Mouse (Mus musculus) lung, adult 2 months (tissue): Measurements from ENCODE around the gene Gm30191. TPM values are rescaled to one million over a fixed set of nuclear protein-coding genes. Genes with fewer than 3 reads are reported as not detected.
A peak's percentile ranks its signal among the peaks of the same experiment; 100 is the strongest.

Source experiments
- DNase-seq: peaks from one replicate; pipeline ENCODE4 v3.0.0; 2022
- H3K4me1 ChIP-seq: fragments of 200-500 bp; 2 replicates; pipeline ENCODE4 v1.6.1; 2011; ENCODE audit warnings: low read length; ENCODE audit not compliant: control insufficient read depth, insufficient read depth
- H3K4me3 ChIP-seq: fragments of 200-500 bp; replicated peaks from 2 replicates; pipeline ENCODE3; 2011; ENCODE audit warnings: low read depth, mild to moderate bottlenecking, control low read depth, low read length; ENCODE audit errors: extremely low read depth
- CTCF ChIP-seq: fragments of 200-500 bp; IDR thresholded peaks from 2 replicates; pipeline ENCODE4 v1.5.1; 2011; ENCODE audit warnings: mild to moderate bottlenecking, low read length, control low read depth; ENCODE audit not compliant: insufficient read depth
- POLR2A ChIP-seq: fragments of 200-500 bp; IDR thresholded peaks from 2 replicates; pipeline ENCODE4 v1.6.1; 2011; ENCODE audit warnings: low read depth, mild to moderate bottlenecking, control low read depth, low read length, borderline replicate concordance; ENCODE audit errors: extremely low read depth
- WGBS: fragments of 180-500 bp; shearing (Covaris S2); methylation state at CpG from one replicate; pipeline ENCODE4 v1.1.7; 2018; 5-methylcytosine and 5-hydroxymethylcytosine counted together
- polyA plus RNA-seq: library from polyadenylated mRNA; depleted of rRNA; stranded (reverse); fragments of >200 nt; gene quantifications from 2 replicates; pipeline ENCODE4 v1.2.3, GENCODE M21; 2012

Gene Gm30191
- polyA plus RNA-seq, 1 experiment: not detected

GRCm38 (mm10) chr4:134251241-134252130 lies 4.8 kb downstream of the Gm30191 start:
- 2% methylated on average over 91 of the region's 91 CpGs for WGBS
- peak; percentile 27 for DNase-seq
- TF ChIP-seq POLR2A (no peak), CTCF (no peak)
- peaks cover 11% of the 10 kb centered on the region for H3K4me1 ChIP-seq
- H3K4me3 ChIP-seq: peak overlapping the region; percentile 67

DNA sequence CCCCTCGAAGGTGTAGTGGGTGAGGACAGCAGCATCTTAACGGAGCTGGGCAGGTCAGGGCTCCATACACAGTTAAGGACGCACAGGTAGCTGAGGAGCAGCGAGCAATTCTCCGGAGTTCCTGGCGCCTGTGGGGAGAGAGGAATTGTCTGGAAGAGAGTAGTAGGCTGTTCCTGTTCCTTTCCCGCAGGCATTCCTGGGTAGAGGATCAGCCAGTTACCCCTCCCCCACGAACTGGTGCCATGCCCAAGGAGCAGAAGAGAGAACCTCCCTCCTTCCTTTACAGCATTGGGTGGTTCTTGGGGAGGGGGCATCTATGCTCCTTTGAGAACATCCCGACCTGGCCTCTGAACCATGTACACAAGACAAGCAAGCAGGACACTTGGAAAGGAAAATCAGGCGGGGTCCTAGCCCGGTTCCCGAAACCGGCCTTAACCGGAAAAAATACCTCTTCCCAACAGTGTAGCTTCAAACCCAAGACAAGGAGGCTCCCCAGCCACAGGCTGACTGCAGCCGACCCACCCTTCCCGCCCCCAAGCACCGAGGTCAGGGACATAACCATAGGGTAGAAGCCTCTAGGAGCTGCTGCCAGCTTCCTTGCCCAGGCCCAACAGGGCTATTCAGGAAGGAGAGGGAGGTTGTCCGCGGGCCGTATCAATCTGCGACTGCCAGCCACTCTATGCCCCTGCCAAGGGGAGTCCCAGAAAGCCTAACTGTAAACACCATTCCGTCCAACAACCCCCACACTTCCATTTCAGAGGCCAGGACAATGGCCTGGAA lies 5.6 kb downstream of the Gm30191 start:
- DNase-seq: peak; percentile 25
- Histone ChIP-seq H3K4me1 (peaks cover 11% of the 10 kb centered on the region), H3K4me3 (peak overlapping the region; percentile 67)
- 23% methylated on average over 22 of the region's 22 CpGs for WGBS
- TF ChIP-seq POLR2A (peak; percentile 21; the same call in 1 of the 2 replicates), CTCF (no peak)

- peak overlapping the region; percentile 67 for H3K4me3 ChIP-seq
- no peak for TF ChIP-seq CTCF
- TF ChIP-seq POLR2A: peak; percentile 32; the same call in 1 of the 2 replicates
- 33% methylated on average over 15 of the region's 15 CpGs for WGBS
- peaks cover 13% of the 10 kb centered on the region for H3K4me1 ChIP-seq
- no peak for DNase-seq
These were observed 6.4 kb downstream of the Gm30191 start for GRCm38 (mm10) chr4:134252911-134253721.

DNA sequence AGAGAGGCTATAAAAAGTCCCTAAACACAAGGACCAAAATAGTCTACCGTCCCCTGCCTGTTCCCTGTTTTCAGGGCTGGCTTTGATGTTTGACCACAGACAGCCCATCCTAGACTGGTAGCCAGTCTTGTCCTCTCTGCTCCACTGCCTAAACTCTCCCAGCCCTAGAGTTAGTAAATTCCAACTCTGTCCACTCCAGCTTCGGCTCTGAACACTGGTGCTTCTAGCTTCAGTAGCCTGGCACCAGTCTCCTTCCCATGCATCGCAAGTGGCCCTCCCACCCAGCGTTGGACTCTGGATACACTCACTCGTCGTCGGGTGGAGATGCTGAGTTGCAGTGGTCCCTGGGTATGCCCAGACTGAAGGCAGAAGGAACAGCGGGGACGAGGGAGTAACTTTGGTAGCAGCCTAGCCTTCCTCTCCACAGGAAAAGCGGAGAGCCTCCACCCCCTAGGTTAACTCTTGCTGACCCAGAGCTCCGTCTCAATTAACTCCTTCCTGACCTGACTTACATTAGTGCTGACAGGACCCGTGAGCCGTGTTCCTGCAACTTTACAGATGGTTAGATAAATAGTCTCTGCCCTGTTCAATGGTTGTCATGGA lies 7.1 kb downstream of the Gm30191 start, which contains the start of gene Grrp1:
TSS of gene Grrp1 (minus strand) at position 385 of the 603 bp plus-strand sequence.
- peaks cover 15% of the 10 kb centered on the region for H3K4me1 ChIP-seq
- no peak for DNase-seq
- peak within 1 kb of the TSS; percentile 67 for H3K4me3 ChIP-seq
- TF ChIP-seq POLR2A (peak; percentile 97; the same call in 1 of the 2 replicates), CTCF (no peak)
- 6% methylated on average over 13 of the region's 13 CpGs for WGBS

DNA sequence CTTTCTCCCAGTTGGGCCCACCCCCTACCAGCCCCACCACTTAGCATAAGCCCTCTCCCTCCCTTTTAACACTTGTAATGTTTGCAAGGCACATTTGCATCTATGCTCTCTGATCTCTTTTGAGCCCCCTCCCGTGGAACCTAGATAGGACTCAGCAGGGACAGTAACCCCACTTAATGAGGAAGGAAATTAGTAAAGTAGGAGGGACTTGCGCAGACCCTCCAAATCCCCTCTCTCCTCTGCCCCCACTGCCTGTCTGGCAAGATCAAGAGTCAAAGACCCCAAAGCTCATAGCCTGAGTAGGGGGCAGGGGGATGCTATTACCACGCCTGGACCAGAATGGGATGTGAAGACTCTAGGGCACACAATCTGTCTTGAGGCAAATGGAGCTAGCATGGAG lies 8.1 kb downstream of the Gm30191 start:
- TF ChIP-seq CTCF (no peak), POLR2A (no peak)
- DNase-seq: no peak
- Histone ChIP-seq H3K4me1 (peaks cover 10% of the 10 kb centered on the region), H3K4me3 (no peak overlapping the region)
- 66% methylated on average over 3 of the region's 3 CpGs for WGBS

DNA sequence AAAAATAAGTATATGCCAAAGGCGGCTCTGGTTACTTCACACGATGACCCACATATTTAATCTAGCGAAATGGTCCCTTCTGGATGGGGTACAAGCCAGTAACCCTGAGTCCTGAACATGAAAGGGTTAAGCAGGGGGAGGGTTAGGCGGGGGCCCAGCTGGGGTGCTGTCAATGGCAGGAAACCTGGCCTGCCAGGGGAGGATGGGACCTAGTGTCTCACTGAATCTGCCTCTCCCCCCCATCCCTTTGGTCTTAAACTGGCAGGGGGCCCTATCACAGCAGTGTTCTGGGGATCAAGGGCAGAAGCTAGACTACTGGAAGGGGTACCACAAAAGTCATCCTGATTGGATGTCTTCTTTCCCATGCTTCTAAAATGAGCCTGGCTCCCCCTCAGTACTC lies 9.1 kb downstream of the Gm30191 start:
- TF ChIP-seq POLR2A (no peak), CTCF (no peak)
- Histone ChIP-seq H3K4me1 (peaks cover 7% of the 10 kb centered on the region), H3K4me3 (no peak overlapping the region)
- 48% methylated on average over 4 of the region's 4 CpGs for WGBS
- DNase-seq: no peak

DNA sequence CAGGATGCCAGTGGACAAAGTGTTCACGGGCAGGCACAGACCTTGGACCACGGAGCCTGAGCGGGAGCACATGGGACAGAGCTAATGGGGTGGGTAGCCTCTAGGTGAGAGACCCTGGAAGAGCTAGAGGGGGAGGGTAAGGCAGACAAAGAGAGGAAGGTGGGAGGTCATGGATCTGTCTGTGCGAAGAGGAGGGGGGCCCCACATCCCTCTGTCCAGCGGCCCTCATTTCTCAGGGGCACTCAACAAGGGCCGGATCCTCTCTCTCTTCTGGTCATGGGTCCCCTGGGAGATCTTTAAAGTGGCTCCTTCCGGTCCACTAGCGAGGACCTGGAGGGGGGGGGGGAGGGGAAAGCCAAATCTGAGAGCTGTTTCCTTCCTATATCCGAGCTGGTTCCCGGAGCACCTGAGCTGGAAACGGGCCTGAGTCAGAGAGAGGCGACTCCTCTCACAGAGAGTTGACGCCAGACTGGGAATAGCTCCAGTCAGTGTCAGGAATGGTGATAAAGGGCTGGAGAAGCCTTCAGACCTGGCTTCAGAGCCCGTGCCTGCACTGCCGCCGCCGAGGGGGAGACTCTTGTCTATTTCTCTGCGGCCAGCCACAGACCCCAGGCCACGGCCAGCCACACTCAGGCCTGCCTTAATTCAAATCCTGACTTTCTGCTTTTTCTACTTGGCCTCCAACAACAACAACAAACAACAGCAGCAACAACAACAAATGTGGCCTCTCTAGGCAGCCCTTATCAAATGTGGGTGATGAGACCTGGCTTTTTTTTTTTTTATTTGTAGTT lies 9.9 kb downstream of the Gm30191 start:
- TF ChIP-seq POLR2A: no peak
- no peak for TF ChIP-seq CTCF
- Histone ChIP-seq H3K4me3 (no peak overlapping the region), H3K4me1 (peaks cover 4% of the 10 kb centered on the region)
- WGBS: 28% methylated on average over 19 of the region's 19 CpGs
- no peak for DNase-seq

- DNase-seq: no peak
- peaks cover 4% of the 10 kb centered on the region for H3K4me1 ChIP-seq
- no peak overlapping the region for H3K4me3 ChIP-seq
- WGBS: 39% methylated on average over 11 of the region's 11 CpGs
- TF ChIP-seq POLR2A (no peak), CTCF (no peak)
These were observed 10.7 kb downstream of the Gm30191 start for GRCm38 (mm10) chr4:134257198-134258009.
